Mouse (Mus musculus): ENCODE data around the gene Hoxd12.

GRCm38 (mm10) chr2:74667191-74667841, 7.5 kb upstream of the Hoxd12 start:
- TF ChIP-seq CTCF (IDR thresholded peaks at IDR 0.05; ENCODE audit: low read depth): no peak
- TF ChIP-seq EP300 (IDR thresholded peaks at IDR 0.05; ENCODE audit: low read depth): no peak
